Mouse (Mus musculus) hindbrain, embryonic 10.5 days (tissue): ENCODE results near the gene 4931406C07Rik. TPM values are rescaled to one million over a fixed set of nuclear protein-coding genes. Genes with fewer than 3 reads are reported as not detected.
A peak's percentile ranks its signal among the peaks of the same experiment; 100 is the strongest.

Source experiments
- DNase-seq: peaks from one replicate; pipeline ENCODE4 v3.0.0-alpha.2; 2017; ENCODE audit warnings: low spot score
- H3K27ac ChIP-seq: fragments of 300-500 bp; sonication (generic); 2 replicates; pipeline ENCODE4 v1.5.1; 2016; ENCODE audit warnings: mild to moderate bottlenecking, moderate library complexity
- H3K27me3 ChIP-seq: fragments of 300-500 bp; sonication (generic); 2 replicates; pipeline ENCODE4 v1.6.1; 2016; ENCODE audit warnings: mild to moderate bottlenecking; ENCODE audit not compliant: poor library complexity, insufficient read depth, severe bottlenecking
- H3K36me3 ChIP-seq: fragments of 300-500 bp; sonication (generic); 2 replicates; pipeline ENCODE4 v1.6.1; 2016; ENCODE audit warnings: mild to moderate bottlenecking, moderate library complexity
- H3K4me1 ChIP-seq: fragments of 300-500 bp; sonication (generic); replicated peaks from 2 replicates; pipeline ENCODE4 v1.6.1; 2016; ENCODE audit warnings: mild to moderate bottlenecking
- H3K4me3 ChIP-seq: fragments of 300-500 bp; sonication (generic); 2 replicates; pipeline ENCODE4 v1.5.1; 2016; ENCODE audit warnings: mild to moderate bottlenecking, moderate library complexity
- H3K9me3 ChIP-seq: fragments of 300-500 bp; sonication (generic); 2 replicates; pipeline ENCODE4 v1.6.1; 2016; ENCODE audit warnings: mild to moderate bottlenecking, moderate library complexity
- WGBS: fragments of 180-500 bp; shearing (Covaris S2); methylation state at CpG from one replicate; pipeline ENCODE4 v1.1.7; 2016; 5-methylcytosine and 5-hydroxymethylcytosine counted together
- polyA plus RNA-seq: library from polyadenylated mRNA; unstranded; fragments of >200 nt; fragmentation: Nextera tagmentation; extraction: Ambion mirVana; gene quantifications from 2 replicates; pipeline ENCODE4 v1.2.1, GENCODE M21; 2016

Gene 4931406C07Rik
- polyA plus RNA-seq, 1 experiment from 2014 or later: 5.6 TPM

DNA sequence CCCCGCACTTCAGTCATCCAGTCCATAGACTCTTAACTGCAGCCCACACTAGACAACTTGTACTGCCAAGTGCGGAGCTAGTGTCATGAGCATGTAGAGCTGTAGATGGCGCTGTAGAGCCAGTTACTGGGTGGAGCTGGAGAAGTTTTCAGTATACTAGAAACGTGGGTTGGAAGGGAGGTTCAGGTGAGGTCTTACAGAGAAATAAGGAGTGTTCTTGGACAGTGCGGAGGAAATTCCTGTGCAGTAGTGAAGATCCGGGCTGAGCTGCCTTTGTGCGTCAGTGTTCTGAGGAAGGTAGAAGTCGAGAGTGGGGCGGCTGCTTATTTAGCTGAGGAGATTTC, 64.7 kb downstream of the 4931406C07Rik start:
- WGBS: 50% methylated on average over 9 of the region's 9 CpGs
- Histone ChIP-seq H3K4me1 (peaks cover 20% of the 10 kb centered on the region), H3K27me3 (peaks cover 26% of the 10 kb centered on the region), H3K4me3 (no peak overlapping the region), H3K36me3 (no peaks in the 10 kb centered on the region), H3K9me3 (no peaks in the 10 kb centered on the region), H3K27ac (no peak overlapping the region)
- DNase-seq: peak; percentile 62

DNA sequence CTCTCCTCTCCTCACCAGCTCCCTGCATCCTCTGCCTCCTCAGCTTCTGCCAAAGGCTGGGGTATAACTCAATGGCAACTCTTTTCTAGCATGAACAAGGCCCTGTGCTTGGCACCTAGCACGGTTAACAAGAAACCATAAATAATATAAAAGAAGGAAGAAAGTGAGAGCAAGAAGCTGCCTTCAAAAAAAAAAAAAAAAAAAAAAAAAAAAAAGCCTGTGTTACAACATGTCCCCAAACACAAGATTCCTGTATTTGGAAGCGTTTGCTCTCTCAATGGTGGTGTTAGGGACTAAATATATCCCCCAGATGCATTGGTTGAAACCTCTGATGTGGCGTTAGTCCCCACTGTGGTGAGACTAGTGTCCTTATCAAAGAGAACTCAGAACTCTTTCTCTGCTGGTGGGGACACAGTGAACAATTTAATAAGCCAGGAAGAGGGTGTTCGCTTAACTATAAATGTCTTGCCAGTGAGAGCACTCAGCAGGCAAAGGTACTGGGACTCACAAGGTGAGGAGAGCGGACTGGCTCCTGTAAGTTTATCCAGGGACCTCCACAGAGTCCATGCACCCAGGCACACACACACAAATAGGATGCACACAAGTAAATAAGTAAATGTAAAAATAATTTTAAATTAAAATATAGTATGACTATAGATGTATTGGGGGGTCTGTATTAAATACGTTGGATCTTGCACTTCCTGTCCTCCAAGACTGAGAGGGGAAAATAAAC, 65.2 kb downstream of the 4931406C07Rik start:
- no peak overlapping the region for H3K4me3 ChIP-seq
- no peak overlapping the region for H3K27ac ChIP-seq
- H3K4me1 ChIP-seq: peaks cover 20% of the 10 kb centered on the region
- 74% methylated on average over 6 of the region's 6 CpGs for WGBS
- peaks cover 26% of the 10 kb centered on the region for H3K27me3 ChIP-seq
- peak; percentile 1 for DNase-seq
- H3K9me3 ChIP-seq: no peaks in the 10 kb centered on the region
- no peaks in the 10 kb centered on the region for H3K36me3 ChIP-seq

DNA sequence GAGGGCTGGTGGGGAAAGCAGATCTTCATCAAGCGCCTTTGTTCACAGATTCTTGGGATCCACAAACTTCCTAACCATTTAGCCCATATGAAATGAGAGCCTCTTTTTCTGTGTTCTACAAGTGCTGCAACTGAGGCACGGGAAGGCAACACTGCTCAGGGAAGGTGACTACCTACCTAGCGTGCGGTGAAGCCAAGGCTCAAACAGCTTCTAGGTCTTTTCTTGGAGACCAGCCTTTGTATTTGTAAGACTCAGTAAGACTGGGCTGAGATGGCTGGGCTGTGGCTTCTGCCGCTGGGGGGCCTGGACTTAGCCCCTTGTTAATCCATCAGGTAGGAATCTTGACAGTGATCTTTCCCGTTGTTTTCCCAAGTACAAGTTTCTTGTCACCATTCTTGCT, 66.2 kb downstream of the 4931406C07Rik start:
- Histone ChIP-seq H3K27ac (no peak overlapping the region), H3K4me3 (no peak overlapping the region), H3K27me3 (peaks cover 26% of the 10 kb centered on the region), H3K36me3 (no peaks in the 10 kb centered on the region), H3K9me3 (no peaks in the 10 kb centered on the region), H3K4me1 (peaks cover 20% of the 10 kb centered on the region)
- no peak for DNase-seq
- WGBS: 93% methylated on average over 6 of the region's 6 CpGs

DNA sequence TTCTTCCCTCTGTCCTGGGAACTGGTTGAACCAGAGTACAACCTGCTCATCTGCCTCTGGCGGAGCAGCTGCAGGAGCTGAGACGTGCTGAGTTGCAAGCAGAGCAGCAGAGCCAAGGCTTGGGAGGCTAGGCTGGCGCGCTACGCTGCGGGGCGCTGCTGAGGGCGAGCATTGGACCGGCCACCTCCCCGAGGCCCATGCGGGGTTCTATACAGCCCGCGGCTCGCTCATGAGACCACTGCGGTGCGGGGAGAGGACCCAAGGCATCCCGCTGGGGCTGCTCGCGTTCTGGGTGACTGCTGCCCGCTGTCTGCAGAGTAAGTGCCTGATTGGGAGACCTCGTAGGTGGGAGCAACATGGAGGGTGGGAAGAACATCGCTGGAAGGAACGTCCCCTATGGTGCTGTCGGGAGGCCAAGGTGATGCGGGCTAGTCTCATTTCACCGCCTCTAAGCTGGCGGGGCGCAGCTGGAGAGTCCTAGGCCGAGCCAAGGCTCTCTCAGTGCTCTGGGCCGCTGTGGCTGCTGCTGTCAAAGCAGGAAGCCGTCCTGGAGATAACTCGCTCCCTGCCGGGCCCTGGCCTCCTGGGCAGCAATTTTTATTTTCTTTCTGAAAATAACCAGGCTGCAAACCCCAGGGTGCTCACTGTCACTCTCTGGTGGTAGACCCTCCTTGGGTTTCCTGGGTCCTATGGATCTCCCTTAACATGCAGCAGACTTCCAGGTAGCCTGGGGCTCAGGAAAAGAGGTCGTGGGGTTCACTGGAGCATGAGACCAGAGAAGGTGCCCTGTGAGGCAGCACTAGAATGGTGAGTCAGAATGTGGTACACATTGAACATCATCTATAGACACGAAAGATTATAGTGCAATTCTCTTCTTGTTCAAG, 67.0 kb downstream of the 4931406C07Rik start, which contains the start of gene Vstm5:
Vstm5 (plus strand) TSS at position 4 of the 884 bp plus-strand sequence.
- Histone ChIP-seq H3K4me3 (peak within 1 kb of the TSS; percentile 60), H3K27ac (peak within 1 kb of the TSS; percentile 77), H3K27me3 (peaks cover 26% of the 10 kb centered on the region), H3K9me3 (no peaks in the 10 kb centered on the region), H3K4me1 (peaks cover 20% of the 10 kb centered on the region), H3K36me3 (no peaks in the 10 kb centered on the region)
- DNase-seq: peak; percentile 58
- 5% methylated on average over 35 of the region's 35 CpGs for WGBS

DNA sequence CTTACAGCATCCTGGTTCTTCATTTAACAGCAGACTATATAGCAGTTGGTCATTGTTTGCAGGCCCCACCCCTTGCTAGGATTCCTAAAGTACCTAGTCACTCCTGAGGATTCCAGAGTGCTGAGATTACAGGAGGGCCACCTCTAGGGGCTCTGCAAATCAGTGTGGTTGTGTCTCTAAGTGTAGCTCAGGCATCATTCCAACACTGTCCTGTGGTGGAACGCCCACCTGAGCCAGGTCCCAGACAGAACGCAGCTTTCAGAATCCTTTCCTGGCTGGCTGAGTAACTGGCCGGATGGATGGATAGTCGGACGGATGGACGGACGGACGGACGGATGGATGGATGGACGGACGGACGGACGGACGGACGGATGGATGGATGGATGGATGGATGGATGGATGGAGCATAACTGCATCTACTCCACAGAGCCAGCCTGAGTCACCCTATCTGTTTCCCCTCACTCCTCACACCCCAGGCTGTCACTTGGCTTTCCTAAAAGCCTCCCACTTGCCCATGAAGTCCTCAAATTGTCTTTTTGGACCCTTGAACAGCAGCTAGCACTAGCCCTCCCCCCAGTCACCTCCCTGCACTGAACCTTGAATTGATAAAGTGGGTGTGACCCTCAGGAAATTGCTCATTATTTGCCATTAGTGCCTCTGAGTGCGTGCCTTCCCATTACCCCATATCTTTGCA, 67.8 kb downstream of the 4931406C07Rik start:
- Histone ChIP-seq H3K9me3 (no peaks in the 10 kb centered on the region), H3K36me3 (no peaks in the 10 kb centered on the region), H3K4me1 (peaks cover 20% of the 10 kb centered on the region), H3K4me3 (peak overlapping the region; percentile 60), H3K27me3 (peaks cover 26% of the 10 kb centered on the region), H3K27ac (peak overlapping the region; percentile 77)
- no peak for DNase-seq
- WGBS: 78% methylated on average over 16 of the region's 16 CpGs

DNA sequence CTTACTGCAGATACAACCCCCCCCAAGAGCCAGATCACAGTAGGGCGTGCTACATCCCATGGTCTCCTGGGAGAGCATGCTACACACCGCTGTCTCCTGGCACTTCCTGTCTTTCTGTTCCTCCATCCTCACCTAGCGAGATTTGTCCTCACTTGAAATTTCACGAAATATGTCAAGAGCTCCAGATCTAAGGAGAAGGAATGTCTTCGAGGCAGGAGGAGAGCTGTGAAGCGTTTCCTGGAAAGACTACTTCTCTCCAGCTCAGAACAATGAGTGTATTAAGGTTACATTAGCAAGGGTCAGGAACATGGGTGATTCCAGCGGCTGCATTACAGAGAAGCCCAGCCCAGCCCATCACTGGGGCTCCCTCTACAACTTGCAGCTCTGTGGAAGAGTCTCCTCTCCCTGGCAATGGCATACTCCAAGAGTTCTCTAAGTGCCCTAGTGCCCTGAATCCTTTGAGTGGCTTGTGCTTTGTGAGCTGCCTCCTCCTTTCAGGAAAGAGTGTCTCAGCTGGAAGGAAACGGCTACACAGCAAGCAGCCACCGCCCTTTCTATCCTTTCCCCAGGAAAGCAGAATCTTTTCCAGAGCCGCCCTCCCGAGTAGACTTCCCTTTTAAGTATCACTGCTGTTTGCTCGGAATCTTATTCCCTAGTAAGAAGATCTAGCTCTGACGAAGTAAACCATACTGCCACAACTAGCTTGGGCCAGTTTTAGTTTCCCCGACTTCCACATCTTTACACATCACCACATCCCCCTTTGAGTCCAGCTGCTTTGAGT, 68.5 kb downstream of the 4931406C07Rik start:
- Histone ChIP-seq H3K9me3 (no peaks in the 10 kb centered on the region), H3K36me3 (no peaks in the 10 kb centered on the region), H3K27ac (no peak overlapping the region), H3K4me3 (no peak overlapping the region), H3K4me1 (peaks cover 20% of the 10 kb centered on the region), H3K27me3 (peaks cover 26% of the 10 kb centered on the region)
- 50% methylated on average over 14 of the region's 14 CpGs for WGBS
- no peak for DNase-seq

DNA sequence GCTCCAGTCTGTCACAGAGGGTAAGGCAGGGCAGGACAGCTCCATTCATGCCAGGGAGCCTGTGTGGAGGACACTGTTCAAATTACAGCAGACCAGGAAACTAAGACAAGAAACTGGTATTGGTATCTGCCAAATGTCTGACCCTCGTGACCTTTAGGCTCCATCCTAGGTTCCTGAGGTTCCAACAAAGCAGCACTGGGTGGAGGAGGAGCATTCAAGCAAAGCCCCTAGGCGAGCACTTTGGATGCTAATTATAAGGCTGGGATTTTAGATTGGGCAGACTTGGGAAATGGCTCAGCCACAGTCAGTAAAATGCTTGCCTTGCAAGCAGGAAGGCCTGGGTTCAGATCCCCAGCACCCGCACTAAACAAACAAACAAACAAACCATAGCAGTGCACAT, 70.3 kb downstream of the 4931406C07Rik start:
- 71% methylated on average over 3 of the region's 3 CpGs for WGBS

DNA sequence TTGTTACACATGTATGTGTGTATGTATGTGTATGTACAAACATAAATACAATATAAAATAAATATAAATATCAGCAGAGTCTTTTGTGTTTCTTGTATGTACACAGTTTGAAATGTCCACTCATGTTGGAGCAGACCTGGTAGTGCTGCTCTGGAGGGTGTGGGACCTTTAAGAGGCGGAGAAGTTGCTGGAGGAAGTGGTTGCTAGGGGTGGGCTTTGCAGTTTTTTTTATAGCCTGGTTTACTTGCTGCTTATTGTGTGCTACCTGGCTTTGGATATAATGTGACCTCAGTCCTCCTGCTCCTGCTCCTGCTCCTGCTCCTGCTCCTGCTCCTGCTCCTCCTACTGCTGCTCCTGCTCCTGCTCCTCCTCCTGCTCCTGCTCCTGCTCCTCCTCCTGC, 72.6 kb downstream of the 4931406C07Rik start:
- 89% methylated on average over 1 of the region's 1 CpGs for WGBS
- Histone ChIP-seq H3K9me3 (0 out of 2 replicates have a peak, but pooled peaks cover 4% of the 10 kb centered on the region), H3K4me1 (peaks cover 10% of the 10 kb centered on the region), H3K27me3 (peaks cover 12% of the 10 kb centered on the region; the same call in 1 of the 2 replicates), H3K27ac (no peak overlapping the region), H3K36me3 (no peaks in the 10 kb centered on the region), H3K4me3 (no peak overlapping the region)
- DNase-seq: no peak

More for the DNA sequence above, 70.3 kb downstream of the 4931406C07Rik start:
- Histone ChIP-seq H3K4me1 (peaks cover 20% of the 10 kb centered on the region), H3K36me3 (no peaks in the 10 kb centered on the region), H3K27me3 (peaks cover 26% of the 10 kb centered on the region), H3K4me3 (no peak overlapping the region), H3K9me3 (0 out of 2 replicates have a peak, but pooled peaks cover 4% of the 10 kb centered on the region), H3K27ac (no peak overlapping the region)
- no peak for DNase-seq

Other genes starting within 250 kb of the 4931406C07Rik start
- gene Hephl1, start 194.3 kb downstream of the 4931406C07Rik start, polyA plus RNA-seq: not detected in 2 replicates
- 0.86 and 1.6 TPM in 2 replicates for gene Vstm5, start 67.4 kb downstream of the 4931406C07Rik start, polyA plus RNA-seq
- gene Med17, start 26.5 kb downstream of the 4931406C07Rik start, polyA plus RNA-seq: 37.6 and 42.4 TPM in 2 replicates
- 53.6 and 83.4 TPM in 2 replicates for gene Taf1d, start 234 bp downstream of the 4931406C07Rik start, polyA plus RNA-seq
- 16.9 and 22.5 TPM in 2 replicates for gene Cep295, start 51.3 kb upstream of the 4931406C07Rik start, polyA plus RNA-seq
- gene Smco4, start 187.0 kb upstream of the 4931406C07Rik start, polyA plus RNA-seq: 2.1 and 2.6 TPM in 2 replicates